Mouse (Mus musculus): Measurements from ENCODE around the gene Boll.
A peak's percentile ranks its signal among the peaks of the same experiment; 100 is the strongest.
"Not testable (repeated sequence)": the region's sequence is repeated elsewhere in the genome, so short reads cannot be mapped to it uniquely, and the experiment has no call there.

Gene Boll

GRCm38 (mm10) chr1:55363044-55363565 is at the start of gene Boll:
Gene Boll (minus strand): TSS chr1:55363469.
- peak; percentile 32 for DNase-seq (ENCODE audit: low spot score)

- DNase-seq (ENCODE audit: low spot score), result no peak
Measured at GRCm38 (mm10) chr1:55412569-55412968, 49.3 kb upstream of the Boll start.

GRCm38 (mm10) chr1:55411079-55411478 is 47.8 kb upstream of the Boll start:
- DNase-seq (ENCODE audit: low spot score), result no peak

- no peak for DNase-seq (ENCODE audit: low spot score)
Measured at GRCm38 (mm10) chr1:55410670-55411069, 47.4 kb upstream of the Boll start.

- DNase-seq (ENCODE audit: low spot score), result no peak
Measured at GRCm38 (mm10) chr1:55406531-55407375, 43.5 kb upstream of the Boll start.

GRCm38 (mm10) chr1:55406023-55406413 is 42.7 kb upstream of the Boll start:
- DNase-seq (ENCODE audit: low spot score), result peak; percentile 71

GRCm38 (mm10) chr1:55405272-55406022 is 42.2 kb upstream of the Boll start, which contains the start of gene Plcl1:
Gene Plcl1 (plus strand): TSS chr1:55405921.
- DNase-seq (ENCODE audit: low spot score), result peak; percentile 95

GRCm38 (mm10) chr1:55404439-55404838 is 41.2 kb upstream of the Boll start:
- DNase-seq (ENCODE audit: low spot score), result no peak

- DNase-seq (ENCODE audit: low spot score), result no peak
Measured at GRCm38 (mm10) chr1:55399891-55400290, 36.6 kb upstream of the Boll start.

- peak; percentile 63 for DNase-seq (ENCODE audit: low spot score)
Measured at GRCm38 (mm10) chr1:55383114-55383773, 20.0 kb upstream of the Boll start.

- no peak for DNase-seq (ENCODE audit: low spot score)
Measured at GRCm38 (mm10) chr1:55380527-55380926, 17.3 kb upstream of the Boll start.

- no peak for DNase-seq (ENCODE audit: low spot score)
Measured at GRCm38 (mm10) chr1:55372626-55373025, 9.4 kb upstream of the Boll start.

GRCm38 (mm10) chr1:55363586-55363985 is 317 bp upstream of the Boll start:
- no peak for DNase-seq (ENCODE audit: low spot score)

GRCm38 (mm10) chr1:55362634-55363033 is 635 bp downstream of the Boll start:
- DNase-seq (ENCODE audit: low spot score), result no peak

- DNase-seq (ENCODE audit: low spot score), result not testable (repeated sequence)
Measured at GRCm38 (mm10) chr1:55351914-55352313, 11.4 kb downstream of the Boll start.

GRCm38 (mm10) chr1:55325496-55325895 is 37.8 kb downstream of the Boll start:
- DNase-seq (ENCODE audit: low spot score), result not testable (repeated sequence)

GRCm38 (mm10) chr1:55301077-55301476 is 62.2 kb downstream of the Boll start:
- no peak for DNase-seq (ENCODE audit: low spot score)

- DNase-seq (ENCODE audit: low spot score), result no peak
Measured at GRCm38 (mm10) chr1:55279081-55279480, 84.2 kb downstream of the Boll start.

GRCm38 (mm10) chr1:55265447-55265846 is 97.8 kb downstream of the Boll start:
- DNase-seq (ENCODE audit: low spot score), result no peak

GRCm38 (mm10) chr1:55264385-55264784 is 98.9 kb downstream of the Boll start:
- no peak for DNase-seq (ENCODE audit: low spot score)

GRCm38 (mm10) chr1:55246374-55246773 is 116.9 kb downstream of the Boll start:
- DNase-seq (ENCODE audit: low spot score), result no peak

GRCm38 (mm10) chr1:55239237-55239636 is 124.0 kb downstream of the Boll start:
- DNase-seq (ENCODE audit: low spot score), result no peak
